Mouse (Mus musculus) heart, adult 11 months (tissue): ENCODE measurements around the gene A230050P20Rik.

Experiments
- DNase-seq: peaks from one replicate; pipeline ENCODE4 v3.0.0; 2022

A230050P20Rik gene

DNA sequence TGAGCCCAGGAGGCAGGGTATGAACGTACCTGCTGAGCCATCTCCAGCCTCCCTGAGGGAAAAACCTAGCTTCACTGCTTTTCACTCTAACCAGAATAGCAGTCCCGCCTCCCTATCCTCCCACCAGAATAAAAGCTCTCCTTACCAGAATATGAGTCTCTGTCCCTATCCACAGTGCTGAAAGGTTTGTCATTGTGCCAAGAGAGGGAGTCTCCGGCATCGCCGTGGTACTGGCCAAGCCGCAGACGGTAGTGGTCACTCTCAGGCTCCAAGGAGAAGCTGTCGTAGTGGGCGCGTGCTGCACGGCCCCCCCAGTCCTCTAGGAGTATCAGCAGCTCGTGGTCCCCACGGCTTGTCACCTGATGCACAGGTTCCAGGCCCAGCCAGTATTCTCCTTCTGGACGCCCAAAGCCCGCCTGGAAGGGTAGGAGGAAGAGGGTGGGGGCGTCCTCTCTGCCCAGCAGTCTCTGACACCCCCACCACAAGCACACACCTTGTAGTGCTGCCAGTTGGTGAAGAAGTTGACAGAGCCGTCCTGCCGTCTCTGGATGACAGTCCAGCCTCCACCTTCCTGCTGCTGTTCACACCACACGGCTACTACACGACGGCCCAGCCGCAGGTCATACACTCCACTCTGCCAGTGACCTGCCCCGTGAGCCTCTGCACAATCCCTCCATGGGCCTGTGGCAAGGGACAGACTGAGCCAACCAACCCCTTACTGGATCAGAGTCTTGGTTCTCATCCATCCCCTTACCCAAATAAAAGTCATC, 6.8 kb downstream of the A230050P20Rik start:
- DNase-seq = peak; percentile 93

DNA sequence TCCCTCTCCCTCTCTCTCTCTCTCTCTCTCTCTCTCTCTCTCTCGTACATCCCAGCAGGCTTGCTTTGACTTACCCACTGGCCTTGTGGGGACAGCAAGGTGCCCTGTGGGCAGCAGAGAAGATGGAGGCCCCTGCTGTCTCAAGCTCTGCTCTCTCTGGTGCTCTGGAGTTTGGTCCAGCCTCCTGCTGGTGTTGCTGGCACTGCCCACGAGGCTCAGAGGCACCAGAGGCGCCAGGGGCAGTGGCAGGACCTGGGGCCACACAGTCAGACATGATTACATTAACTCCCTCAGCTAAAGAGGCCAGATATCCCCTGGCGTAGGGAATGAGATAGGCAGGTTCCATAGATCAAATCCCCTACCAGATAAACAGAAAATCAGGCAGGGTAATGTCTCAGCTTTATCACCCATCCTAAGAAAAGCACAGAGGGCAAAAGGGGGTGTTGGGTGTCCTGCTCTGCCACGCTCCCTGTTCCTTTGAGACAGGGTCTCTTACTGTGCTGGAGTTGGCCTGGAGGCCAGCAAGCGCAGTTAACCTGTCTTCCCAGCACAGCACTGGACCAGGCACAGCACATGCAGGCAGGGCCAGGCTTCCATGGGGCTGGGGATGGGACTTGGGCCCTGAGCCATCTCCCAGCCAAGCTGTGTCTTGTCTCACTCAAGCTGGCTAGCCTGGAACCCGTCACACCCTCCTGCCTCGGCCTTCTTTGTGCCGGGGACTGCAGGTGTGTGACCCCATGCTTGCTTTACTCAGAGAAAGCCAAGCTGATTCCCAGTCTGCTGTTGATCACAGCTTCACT, 8.1 kb downstream of the A230050P20Rik start:
- DNase-seq = peak; percentile 92

DNA sequence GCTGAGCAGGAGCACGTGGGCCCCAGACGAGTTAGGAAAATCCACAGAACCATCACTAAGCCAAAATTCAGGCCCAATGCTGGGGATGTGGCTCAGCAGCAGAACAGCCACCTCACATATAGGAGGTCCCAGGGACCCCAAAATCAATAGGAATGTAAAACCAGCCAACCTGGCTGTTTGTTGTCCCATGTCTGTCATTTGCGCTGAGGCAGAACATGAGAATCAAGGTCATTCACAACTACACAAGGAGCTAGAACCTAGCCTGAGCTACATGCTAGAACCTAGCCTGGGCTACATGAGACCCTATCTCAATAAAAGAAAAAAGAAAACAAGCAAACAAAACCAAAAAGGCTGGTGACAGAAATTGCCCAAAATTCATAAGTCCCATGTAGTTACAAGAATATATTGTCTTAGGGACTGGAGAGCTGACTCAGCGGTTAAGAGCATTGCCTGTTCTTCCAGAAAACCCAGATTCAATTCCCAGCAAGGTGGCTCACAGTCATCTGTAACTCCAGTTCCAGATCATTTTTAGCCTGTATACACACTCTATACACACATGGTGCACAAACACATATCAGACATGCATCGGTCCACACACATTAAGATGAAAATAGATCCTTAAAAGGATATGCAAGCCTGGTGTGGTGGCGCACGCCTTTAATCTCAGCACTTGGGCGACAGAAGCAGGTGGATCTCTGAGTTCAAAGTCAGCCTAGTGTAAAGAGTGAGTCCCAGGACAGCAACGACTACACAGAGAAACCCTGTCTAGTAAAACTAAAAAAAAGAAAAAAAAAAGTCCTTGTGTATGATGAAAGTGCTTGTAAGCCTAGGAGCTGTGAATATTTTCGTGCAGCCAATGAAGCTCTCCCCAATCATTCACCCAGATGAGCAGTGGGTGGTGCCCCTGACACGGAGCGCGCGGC, 8.9 kb downstream of the A230050P20Rik start:
- DNase-seq = peak; percentile 91

DNA sequence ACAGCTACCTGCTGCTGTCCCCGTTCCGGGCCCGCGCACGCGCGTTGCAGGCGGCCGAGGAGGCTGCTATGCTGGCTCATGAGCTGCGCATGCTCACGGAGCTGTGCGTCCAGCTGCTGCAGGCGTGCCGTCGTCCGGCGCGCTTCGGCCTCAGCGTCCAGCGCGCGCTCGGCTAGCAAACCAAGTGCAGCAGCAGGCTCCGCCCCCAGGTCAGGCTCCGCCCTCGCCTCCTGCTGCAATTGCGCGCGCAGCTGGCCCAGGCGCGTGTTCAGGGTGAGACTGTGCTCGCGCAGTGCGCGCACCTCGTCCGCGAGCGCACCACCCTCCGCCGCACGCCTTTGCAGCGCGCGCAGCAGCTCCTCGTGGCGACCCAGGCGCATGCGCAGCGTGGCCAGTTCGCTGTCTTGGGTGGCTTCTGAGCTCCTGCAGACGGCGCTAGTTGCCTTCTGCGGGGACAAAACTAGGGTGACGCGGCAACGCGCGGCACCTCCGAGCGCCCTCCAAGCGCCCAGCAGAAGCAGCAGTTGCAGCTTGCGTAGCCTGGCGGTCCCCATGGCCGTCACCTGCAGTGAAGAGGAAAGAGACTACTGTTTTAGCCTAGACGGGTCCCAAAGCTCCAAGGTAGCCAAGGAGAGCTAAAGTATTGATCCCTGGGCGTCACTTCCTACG, 9.7 kb downstream of the A230050P20Rik start:
- DNase-seq = peak; percentile 100

DNA sequence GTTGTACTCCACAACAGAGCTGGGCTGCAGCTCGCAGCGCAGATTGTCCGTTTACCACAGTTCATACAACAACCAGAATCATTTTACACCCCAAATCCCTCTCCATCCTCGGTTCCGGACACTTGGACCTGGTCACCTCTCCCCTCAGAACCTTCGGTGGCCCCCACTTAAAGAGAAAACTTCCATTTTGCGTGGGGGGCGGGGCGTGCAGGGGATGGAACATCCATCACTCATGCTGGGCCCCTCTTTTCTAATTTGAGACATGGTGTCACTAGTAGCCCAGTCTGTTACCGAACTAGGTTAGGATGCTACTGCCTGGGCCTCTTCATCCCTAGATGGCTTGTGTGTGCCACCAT, 10.2 kb downstream of the A230050P20Rik start:
- DNase-seq = no peak

DNA sequence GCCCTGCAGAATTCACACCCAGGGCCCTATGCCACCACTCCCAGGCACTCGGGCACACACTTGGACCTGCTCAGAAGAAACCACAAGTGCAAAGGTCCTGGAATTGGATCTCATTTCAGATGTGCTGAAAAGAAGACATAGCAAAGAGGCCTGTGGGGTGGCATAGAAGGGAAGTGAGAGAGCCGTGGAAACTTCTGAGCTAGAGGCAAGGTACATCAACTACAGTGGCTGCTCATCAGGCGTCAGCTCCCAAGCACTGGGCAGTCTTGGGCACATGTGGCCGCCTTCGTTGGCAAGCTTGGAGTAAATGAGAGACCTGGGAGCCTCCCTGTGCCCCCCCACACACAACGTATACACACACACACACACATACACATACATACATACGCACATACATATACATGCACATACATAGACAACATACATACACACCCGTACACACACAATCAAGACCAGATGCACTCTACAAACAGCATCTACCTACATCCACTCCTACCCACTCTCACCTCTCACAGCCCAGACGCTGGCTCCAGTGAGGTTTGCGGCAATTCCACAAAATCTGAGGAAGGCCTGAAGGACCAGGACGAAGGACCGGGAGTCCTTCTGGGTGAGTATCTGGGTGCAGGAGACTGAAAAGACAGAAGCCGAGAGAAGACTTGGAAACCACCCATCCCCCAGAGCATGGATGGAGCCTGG, 10.8 kb downstream of the A230050P20Rik start, which contains the start of gene Angptl6:
TSS of gene Angptl6 (minus strand) at position 631 of the 696 bp plus-strand sequence.
- DNase-seq = peak; percentile 96

DNA sequence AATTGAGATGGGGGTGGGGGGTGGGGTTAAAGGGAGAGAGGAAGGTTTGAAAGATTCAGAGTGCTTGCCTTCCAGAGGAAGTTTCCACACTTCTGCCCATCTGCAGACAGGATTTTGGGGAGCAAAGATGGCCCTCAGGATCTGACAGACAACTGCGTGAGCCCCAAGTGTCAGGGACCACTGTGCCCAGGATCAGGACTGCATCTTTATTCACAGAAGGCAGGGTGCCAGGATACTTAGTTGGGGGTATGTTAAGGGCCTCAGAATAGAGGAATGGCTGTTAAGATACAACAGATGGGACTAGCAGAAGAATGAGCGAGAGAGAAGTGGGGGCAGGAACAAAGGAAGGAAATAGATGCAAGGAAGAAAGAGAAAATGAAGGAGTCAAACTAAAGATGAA, 18.1 kb downstream of the A230050P20Rik start:
- peak; percentile 89 for DNase-seq

DNA sequence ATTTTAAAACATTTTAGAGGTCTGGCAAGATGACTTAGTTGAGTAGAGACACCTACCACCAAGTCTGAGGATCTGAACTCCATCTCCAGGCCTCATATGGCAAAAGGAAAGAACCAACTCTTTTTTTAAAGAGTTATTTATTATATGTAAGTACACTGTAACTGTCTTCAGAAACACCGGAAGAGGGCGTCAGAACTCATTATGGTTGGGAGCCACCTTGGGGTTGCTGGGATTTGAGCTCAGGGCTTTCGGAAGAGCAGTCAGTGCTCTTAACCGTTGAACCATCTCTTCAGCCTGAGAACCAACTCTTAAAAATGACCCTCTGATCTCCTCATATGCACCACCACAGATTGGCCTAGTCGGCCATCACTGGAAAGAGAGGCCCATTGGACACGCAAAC, 18.7 kb downstream of the A230050P20Rik start:
- DNase-seq = no peak

DNA sequence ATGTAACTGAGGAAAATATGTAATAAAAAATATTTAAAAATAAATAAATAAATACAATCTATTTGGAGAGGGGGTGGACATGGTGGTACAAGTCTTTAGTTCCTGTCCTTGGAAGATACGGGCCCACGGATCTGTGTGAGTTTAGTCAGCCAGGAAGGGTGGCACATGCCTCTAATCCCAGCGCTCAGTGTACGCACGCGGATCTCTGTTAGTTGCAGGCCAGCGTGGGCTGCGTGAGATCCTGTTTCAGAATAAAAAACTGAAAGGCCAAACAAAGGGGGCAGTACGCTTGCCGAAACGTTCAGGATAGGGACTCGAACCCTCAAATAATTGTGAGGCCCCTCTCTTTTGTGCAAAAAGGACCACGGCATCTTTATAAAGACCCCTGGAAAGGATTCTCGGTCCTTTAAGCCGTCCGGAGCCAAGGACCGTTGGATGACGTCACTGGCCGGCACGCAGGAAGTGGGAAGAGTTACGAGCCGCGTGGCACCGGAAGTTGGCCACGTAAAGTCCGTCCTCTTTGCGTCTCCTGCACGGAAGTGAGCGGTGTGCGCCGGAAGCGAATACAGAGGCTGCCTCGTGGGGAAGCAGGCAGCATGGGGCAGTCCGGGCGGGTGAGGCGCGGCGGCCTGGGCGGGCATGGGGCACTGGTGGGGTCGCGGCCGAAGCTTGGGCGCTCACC, 19.4 kb downstream of the A230050P20Rik start, which contains the start of gene Ppan:
TSS of gene Ppan (plus strand) at position 472 of the 682 bp plus-strand sequence.
- peak; percentile 100 for DNase-seq

DNA sequence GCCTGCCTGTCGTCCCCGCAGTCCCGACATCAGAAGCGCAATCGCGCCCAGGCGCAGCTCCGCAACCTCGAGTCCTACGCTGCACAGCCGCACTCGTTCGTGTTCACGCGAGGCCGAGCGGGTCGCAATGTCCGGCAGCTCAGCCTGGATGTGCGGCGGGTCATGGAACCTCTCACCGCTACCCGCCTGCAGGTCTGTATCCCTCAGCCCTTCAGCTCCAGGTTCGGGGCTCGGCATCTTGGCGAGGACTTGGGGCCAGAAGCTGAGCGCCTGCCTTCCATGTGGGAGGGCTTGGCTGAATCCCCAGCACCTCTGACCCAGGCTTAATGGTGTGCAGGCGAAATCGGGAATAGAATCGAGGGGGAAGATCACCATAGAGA, 19.9 kb downstream of the A230050P20Rik start:
- no peak for DNase-seq

DNA sequence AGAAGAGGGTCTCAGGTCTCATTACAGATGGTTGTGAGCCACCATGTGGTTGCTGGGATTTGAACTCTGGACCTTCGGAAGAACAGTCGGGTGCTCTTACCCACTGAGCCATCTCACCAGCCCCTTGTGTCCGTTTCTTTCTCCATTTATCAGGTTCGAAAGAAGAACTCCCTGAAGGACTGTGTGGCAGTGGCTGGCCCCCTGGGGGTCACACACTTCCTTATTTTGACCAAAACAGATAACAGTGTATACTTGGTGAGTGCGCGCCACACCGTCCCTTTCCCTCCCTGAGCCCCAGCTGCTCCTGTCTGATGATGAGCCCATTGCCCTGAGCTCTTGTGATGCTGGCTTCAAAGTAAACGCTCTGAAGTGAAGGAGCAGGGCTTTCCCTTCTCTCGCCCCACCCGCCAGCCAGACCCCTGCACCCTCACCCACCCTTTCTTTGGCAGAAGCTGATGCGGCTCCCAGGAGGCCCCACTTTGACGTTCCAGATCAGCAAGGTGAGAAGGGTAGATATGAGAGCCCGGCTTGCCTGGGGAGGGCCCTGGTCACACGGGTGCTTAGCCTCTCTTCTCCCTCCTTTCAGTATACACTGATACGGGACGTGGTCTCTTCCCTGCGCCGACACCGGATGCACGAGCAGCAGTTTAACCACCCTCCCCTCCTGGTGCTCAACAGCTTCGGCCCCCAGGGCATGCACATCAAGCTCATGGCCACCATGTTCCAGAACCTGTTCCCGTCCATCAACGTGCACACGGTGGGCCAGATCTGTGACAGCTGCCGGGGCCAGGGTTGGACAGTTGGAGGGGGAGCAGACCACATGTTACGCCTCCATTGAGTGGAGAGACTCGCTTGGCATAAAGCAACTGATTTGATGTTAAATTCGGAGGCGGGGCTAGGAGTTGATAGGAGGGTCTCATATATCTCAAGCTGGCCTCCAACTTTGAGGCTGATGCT, 21.0 kb downstream of the A230050P20Rik start:
- DNase-seq = peak; percentile 94

DNA sequence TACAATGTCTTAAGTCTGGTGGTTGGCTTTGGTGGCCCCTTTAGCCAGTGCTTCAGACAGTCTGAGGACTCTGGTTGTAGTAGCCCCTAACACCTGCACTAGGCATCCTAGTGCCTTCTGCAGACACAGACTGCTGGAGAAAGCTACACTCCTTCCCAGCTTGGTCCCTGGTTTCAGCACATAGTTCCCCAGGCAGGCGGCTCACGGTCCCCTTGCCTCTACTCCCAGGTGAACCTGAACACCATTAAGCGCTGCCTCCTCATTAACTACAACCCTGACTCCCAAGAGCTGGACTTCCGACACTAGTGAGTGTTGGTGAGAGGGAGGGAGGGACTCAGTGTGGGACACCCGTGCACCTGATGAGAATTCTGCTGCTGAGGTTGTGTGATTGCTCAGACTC, 22.0 kb downstream of the A230050P20Rik start:
- DNase-seq = no peak

DNA sequence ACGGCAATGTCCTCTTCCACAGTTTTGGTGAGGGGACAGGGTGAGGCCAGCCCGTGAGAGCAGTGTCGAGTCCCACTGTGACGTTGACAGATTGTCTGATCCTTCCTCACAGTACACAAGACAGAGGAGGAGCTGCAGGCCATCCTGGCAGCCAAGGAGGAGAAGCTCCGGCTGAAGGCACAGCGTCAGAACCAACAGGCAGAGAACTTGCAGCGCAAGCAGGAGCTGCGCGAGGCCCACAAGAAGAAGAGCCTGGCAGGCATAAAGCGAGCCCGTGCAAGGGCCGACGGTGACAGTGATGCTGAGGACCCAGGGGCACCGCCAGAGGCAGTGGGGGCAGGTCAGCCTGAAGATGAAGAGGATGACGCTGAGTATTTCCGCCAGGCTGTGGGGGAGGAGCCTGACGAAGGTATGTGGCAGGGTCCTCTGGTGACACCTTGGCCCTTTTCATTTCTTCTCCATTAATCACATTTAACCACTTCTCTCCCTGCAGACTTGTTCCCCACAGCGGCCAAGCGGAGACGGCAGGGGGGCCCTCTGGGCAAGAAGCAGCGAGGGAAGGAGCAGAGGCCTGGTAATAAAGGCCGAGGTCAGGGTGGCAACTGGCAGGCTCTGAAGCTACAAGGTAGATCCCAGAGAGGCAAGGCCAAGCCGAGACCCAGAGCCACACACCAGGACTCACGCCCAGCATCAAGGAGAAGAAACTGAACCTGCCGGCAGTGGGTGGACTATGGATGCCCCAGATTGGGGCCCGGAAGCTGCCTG, 23.1 kb downstream of the A230050P20Rik start:
- peak; percentile 91 for DNase-seq

DNA sequence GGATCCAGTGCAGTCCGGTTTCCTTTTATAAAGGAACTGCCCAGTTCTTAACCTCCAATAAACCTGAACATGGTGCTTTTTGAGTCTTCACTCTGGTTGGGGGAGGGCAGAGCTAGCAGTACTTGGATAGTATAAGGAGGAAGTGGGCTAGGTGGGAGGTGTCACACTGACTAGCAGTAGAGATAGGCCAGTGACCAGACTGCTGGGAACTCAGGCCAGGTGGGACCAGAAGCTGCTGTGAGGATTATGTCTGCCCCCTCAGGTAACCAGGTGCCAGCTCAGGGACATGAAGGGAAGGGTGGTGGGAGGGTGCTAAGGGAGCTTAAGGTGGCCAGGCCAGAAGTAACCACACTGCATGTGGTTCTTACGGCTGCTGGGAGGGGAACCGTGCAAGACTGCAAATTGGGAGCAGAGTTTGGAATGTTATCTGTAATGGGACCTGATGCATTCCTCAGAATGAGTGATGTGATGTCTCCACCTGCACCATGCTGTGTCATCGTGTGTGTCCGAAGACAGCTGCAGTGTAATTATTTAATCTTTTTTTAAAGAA, 23.7 kb downstream of the A230050P20Rik start:
- DNase-seq = peak; percentile 88

DNA sequence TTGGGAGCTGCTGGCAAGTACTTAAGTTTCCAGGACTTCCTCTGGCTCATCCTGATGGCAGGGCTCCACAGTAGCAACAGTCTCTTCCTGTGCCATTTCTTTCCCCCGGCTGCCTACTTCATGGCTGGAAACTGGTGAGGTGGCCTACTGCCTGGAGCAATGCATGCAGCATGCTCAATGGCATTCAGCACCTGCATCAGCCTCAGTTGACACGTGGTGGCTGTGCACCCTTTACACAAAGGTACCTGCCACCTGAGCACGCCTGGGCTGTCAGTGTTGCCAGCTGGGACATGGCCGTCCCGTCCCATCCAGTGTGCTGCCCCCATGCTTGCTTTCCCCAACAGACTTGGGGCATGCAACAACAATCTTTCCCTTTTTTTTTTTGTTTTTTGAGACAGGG, 24.6 kb downstream of the A230050P20Rik start:
- DNase-seq = peak; percentile 89

DNA sequence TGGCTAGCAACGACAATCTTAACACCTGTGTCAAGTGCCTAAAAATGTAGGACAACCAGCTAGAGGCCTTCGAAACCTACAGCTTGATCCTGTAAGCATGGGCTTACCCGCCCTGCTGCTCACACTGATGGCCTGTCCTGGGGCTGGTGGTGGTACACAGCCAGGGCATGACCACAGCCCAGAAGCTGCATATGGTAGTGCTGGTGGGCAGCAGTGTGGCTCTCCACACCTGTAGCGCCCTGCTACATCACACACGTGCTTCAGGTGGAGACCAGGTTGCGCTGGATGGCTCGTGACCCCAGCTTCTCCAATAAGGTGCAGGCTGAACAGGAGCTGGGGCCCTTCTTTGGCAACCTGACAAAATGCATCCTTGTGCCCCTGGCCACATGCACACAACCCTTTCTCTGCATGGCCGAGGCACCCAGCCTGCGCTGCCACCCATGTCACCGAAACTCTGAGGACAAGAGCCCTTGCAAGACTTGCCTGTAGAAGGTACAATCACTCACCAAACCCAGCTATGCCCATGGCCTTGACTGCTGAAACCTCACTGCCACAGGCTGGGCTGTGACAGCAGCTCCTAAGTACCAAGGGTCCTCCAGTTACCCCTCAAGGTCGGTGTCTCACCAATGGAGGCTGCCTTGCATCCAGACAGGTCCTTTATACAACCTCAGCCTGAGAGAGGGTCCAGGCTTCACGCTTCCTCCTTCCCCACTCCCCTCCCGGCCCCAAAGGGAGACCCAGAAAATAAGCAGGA, 25.3 kb downstream of the A230050P20Rik start:
- peak; percentile 90 for DNase-seq

DNA sequence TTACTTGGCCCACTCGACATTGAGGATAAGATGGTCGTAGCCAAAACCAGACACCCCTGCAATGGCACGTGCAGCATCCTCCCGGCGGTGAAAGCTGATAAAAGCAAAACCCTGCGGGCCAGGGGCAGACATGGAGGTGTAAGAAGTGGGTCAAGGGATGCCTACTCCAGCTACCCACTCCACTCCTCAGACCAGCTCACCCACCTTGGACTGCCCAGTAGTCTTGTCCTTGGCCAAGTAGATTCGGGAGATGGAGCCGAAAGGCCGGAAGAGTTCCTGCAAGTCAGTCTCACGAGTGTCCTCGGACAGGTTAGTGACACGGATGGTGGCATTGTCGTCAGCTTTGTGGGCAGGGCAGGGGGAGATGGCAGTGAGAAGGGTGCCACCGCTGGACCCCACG, 26.2 kb downstream of the A230050P20Rik start:
- peak; percentile 89 for DNase-seq

DNA sequence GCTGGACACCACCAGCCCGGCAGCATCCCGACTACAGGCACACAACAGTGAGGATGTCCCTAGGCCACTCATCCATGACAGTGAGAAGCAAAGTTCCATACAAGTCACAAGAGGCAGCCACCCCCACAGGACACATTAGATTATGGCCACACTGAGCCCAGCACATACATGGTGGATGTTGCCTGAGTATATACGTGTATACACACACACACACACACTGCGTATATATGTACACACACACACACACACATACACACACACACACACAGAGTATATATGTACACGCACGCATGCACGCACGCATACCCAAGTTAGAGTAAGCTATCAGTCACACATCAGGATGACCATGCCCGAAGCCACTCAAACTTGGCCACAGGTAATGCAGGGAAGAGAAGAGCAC, 26.9 kb downstream of the A230050P20Rik start:
- DNase-seq = no peak
